Mouse (Mus musculus) yolk sac, embryonic 10.5 days (tissue): ENCODE data around the gene Clrn3.

Experiments
- DNase-seq: peaks from one replicate; pipeline ENCODE4 v3.0.0-alpha.2; 2017; ENCODE audit warnings: low spot score

Clrn3 gene

GRCm38 (mm10) chr7:135487423-135487822, 41.0 kb downstream of the Clrn3 start:
- DNase-seq: peak; percentile 46

- DNase-seq: no peak
Observed at GRCm38 (mm10) chr7:135486645-135487382, 41.6 kb downstream of the Clrn3 start.

GRCm38 (mm10) chr7:135485796-135486410, 42.6 kb downstream of the Clrn3 start:
- no peak for DNase-seq

GRCm38 (mm10) chr7:135485116-135485795, 43.2 kb downstream of the Clrn3 start:
- no peak for DNase-seq

- DNase-seq: no peak
Observed at GRCm38 (mm10) chr7:135484341-135484740, 44.1 kb downstream of the Clrn3 start.

- no peak for DNase-seq
Observed at GRCm38 (mm10) chr7:135483751-135484150, 44.7 kb downstream of the Clrn3 start.

- no peak for DNase-seq
Observed at GRCm38 (mm10) chr7:135481150-135481549, 47.3 kb downstream of the Clrn3 start.

GRCm38 (mm10) chr7:135479912-135480311, 48.5 kb downstream of the Clrn3 start:
- DNase-seq: no peak

- DNase-seq: peak; percentile 20
Observed at GRCm38 (mm10) chr7:135479322-135479880, 49.1 kb downstream of the Clrn3 start.

- no peak for DNase-seq
Observed at GRCm38 (mm10) chr7:135477256-135477655, 51.2 kb downstream of the Clrn3 start.

- no peak for DNase-seq
Observed at GRCm38 (mm10) chr7:135475981-135476380, 52.5 kb downstream of the Clrn3 start.

GRCm38 (mm10) chr7:135470319-135470718, 58.1 kb downstream of the Clrn3 start:
- DNase-seq: no peak

GRCm38 (mm10) chr7:135468631-135469030, 59.8 kb downstream of the Clrn3 start:
- no peak for DNase-seq

GRCm38 (mm10) chr7:135465293-135465692, 63.2 kb downstream of the Clrn3 start:
- no peak for DNase-seq

GRCm38 (mm10) chr7:135464689-135465259, 63.7 kb downstream of the Clrn3 start:
- no peak for DNase-seq
